Mouse (Mus musculus) large intestine, adult 2 months (tissue): ENCODE measurements around the gene Prelp. TPM values are rescaled to one million over a fixed set of nuclear protein-coding genes. Genes with fewer than 3 reads are reported as not detected.

Source experiments
- DNase-seq: peaks from one replicate; pipeline ENCODE4 v3.0.0-alpha.2; 2012; ENCODE audit warnings: low read depth, low spot score
- WGBS: fragments of 180-500 bp; shearing (Covaris S2); methylation state at CpG from one replicate; pipeline ENCODE4 v1.1.7; 2018; 5-methylcytosine and 5-hydroxymethylcytosine counted together
- polyA plus RNA-seq: library from polyadenylated mRNA; depleted of rRNA; stranded (reverse); fragments of >200 nt; gene quantifications from 2 replicates; pipeline ENCODE4 v1.2.3, GENCODE M21; 2012

Prelp gene
- polyA plus RNA-seq, 1 experiment, result 26.8 TPM

- no peak for DNase-seq
- WGBS, result 94% methylated on average over 8 of the region's 8 CpGs
Observed at GRCm38 (mm10) chr1:133939708-133940107, 18.5 kb upstream of the Prelp start.

DNA sequence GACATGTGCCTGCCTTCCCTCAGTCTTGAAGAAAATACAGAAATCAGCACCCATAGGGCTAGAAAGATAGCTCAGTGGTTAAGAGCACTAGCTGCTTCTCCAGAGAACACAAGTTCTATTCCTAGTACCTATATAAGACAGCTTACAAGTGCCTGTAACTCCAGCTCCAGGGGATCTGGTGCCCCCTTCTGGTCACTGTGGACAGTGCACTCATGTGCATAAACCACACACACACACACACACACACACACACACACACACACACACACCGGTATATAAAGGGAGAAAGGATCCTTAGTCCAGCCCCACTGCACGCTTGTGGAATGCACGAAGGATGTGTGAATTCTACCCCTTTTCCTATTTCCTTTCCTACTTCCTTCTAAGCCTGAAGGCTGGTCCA lies 15.0 kb upstream of the Prelp start:
- DNase-seq, result no peak
- 92% methylated on average over 3 of the region's 3 CpGs for WGBS

DNA sequence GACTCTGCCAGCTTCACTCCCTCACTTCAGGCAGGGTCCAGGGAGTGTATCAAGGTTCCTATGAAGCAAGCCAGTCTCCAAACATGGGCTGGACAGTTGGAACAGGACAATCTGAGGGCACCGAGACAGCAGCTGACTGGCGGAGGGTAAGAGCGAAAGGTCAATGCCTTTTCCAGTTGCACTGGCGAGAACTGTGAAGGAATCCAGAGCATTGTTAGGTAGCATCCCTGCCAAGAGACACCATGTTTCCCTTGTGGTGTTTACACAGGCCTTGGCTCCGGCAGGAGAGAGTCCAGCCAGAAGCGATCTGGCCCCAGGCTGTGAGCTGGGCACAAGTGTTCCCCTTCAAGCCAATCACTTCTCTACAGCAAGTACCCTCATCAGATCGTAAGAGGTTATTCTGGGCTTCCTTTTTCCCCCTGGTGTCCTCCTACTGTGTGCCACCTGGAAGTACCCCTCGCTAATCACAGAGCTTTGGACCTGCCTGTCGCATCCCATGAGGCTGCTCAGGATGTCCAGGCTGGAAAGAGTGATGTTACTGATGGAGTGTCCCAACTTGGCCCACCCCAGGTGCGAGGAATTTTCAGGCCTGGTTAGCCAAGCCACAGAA lies 13.2 kb upstream of the Prelp start:
- DNase-seq, result no peak
- WGBS, result 80% methylated on average over 10 of the region's 10 CpGs

- DNase-seq, result no peak
- WGBS, result 67% methylated on average over 14 of the region's 14 CpGs
Observed at GRCm38 (mm10) chr1:133933301-133934195, 12.3 kb upstream of the Prelp start.

DNA sequence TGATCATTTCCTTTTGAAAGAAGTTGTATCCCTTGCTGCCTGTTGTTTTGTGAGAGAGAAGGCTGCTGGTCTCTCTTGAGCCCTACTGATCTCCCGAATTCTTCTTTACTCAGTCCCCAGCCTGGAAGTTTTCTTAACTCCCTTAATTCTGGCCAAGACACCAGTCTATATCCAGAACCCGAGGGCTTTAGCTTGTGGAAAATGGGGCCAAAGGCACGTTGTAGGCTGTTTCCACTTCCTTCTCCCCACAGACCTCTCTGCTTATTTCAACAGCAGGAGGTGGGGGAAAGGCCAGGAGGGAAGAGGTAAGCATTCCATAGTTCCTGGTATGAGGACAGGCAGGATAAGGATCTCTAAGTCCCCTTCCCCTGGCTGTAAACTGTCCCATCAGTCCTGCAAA lies 8.8 kb upstream of the Prelp start:
- WGBS, result 50% methylated on average over 3 of the region's 3 CpGs
- DNase-seq, result no peak

GRCm38 (mm10) chr1:133925223-133925622 lies 4.0 kb upstream of the Prelp start:
- 90% methylated on average over 3 of the region's 3 CpGs for WGBS
- DNase-seq, result no peak

GRCm38 (mm10) chr1:133924141-133924875 lies 3.1 kb upstream of the Prelp start:
- no peak for DNase-seq
- 55% methylated on average over 7 of the region's 7 CpGs for WGBS

DNA sequence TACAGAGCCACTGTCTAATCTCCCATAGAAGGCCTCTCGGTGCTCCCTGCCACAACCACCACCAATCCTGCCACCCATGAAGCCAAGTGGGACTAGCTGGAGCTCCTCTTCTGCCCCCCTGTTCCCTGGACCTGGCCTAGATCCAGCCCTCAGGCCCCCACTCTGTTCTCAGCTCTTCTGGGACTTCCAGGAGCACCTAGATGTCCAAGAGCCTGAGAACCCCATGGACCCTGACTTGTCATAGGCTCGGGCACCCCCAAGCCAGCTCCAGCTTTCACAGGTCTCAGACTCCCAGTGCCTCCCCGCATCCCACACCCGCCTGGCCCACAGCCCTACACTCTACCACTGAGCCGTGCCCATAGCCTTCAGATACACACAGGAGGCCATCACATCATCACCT lies 1.9 kb upstream of the Prelp start:
- DNase-seq, result no peak
- 88% methylated on average over 5 of the region's 5 CpGs for WGBS

DNA sequence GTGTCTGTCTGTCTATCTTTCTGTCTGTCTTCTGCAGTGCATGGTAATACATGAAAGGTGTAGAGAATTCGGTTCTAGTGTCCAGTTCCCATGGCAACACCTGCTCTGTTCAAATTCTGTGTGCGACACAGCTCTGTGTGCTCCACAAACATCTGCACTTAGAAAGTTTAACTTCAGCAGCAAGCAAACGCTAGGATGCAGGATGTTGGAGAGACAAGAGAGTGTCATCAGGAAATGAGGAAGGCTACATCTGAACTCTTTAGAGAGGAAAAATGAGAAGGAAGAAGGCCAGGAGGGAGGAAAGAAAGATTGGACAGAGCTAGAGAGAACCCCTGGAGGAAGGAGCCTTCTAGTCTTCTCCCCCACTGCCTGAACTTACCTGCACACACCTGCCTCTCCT lies 338 bp downstream of the Prelp start:
- 10% methylated on average over 3 of the region's 3 CpGs for WGBS
- no peak for DNase-seq

GRCm38 (mm10) chr1:133920401-133920800 lies 813 bp downstream of the Prelp start:
- 28% methylated on average over 3 of the region's 3 CpGs for WGBS

GRCm38 (mm10) chr1:133918088-133918470 lies 3.1 kb downstream of the Prelp start:
- 34% methylated on average over 6 of the region's 6 CpGs for WGBS
- DNase-seq, result no peak

More at GRCm38 (mm10) chr1:133920401-133920800, 813 bp downstream of the Prelp start:
- DNase-seq, result no peak

GRCm38 (mm10) chr1:133917456-133918087 lies 3.6 kb downstream of the Prelp start:
- 21% methylated on average over 11 of the region's 11 CpGs for WGBS
- no peak for DNase-seq

DNA sequence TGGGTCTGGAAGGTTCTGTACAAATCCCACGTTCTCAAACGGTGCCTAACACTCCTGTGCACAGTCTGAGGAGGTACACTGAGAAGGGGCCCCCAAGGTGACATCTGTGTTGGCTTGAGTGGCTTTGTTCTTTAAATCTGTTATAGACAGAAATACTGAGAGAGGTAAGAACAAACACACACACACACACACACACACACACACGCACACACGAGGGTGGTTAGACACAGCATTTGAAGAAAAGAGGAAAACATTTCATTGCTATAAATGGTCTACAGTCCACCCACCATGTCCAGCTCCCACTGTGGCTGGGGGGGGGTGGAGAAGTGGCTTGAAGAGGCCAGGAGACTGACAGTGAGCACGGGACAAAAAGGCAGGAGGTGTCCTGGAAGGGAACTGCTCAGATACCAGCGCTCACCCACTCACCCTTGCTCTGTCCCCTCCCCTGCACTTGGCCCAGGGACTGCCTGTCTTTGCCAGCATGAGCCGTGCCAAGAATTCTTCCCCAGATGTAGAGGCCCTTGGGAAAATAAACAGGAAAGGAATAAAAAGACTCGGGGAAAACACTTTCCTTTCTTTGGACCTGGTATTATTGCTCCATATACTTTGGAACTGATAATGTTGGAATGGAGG lies 5.4 kb downstream of the Prelp start:
- WGBS, result 15% methylated on average over 8 of the region's 8 CpGs
- DNase-seq, result no peak

DNA sequence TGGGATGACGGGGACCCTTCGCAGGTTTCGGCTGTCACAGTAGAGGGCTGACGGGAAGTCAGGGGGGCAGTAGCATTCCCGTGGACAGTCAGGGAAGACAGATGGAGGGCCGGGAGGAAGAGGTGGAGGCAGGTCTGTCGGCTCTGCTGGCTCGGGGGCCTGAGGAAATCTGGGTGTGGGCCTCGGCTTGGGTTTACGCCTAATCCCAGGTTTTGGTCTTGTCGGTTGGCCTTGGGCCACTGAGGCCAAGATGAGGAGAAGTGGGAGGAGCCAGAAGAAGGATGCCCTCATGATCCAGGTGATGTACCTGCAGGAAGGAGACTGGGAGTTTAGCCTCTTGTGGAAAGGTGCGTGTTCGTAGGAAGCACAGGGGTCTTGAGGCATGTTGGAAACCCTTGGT lies 6.1 kb downstream of the Prelp start:
- DNase-seq, result no peak
- 91% methylated on average over 13 of the region's 13 CpGs for WGBS

DNA sequence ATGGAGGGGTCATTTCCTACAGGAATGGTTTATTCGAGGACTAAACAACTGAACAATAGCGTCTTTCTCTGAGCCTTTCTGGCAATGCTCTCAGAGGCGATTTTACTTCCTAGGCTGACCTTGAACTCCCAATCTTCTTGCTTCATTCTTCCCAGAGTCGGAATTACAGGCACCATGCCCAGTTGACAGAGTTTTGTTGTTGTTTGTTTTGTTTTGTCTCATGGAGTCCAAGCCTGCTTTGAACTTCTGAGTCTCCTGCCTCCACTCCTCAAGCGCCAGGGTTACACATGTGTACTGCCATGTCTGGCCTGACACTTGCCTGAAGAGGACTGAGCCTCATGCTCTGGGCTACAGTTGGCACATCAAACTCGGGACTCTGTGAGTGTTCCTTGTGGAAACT lies 8.2 kb downstream of the Prelp start:
- WGBS, result 35% methylated on average over 6 of the region's 6 CpGs
- DNase-seq, result no peak

DNA sequence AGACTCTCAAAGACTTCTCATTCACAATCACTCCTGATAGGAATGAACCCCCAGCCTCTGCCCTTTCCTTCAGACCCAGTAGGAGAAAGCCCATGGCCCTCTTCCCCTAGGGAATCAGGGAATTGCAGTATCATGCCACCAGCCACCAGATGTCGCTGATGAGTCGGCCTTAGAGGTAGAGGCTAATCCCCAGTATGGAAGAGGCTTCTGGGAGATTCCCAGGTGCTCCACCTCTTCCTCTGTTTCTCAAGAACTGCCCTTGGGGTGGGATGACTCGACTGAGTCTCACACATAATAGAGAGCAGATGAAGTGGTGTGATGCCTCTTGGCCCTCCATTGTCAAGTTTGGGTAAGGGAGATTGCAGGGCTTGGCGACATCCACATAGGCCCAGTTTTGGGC lies 9.8 kb downstream of the Prelp start:
- DNase-seq, result no peak
- WGBS, result 28% methylated on average over 4 of the region's 4 CpGs

DNA sequence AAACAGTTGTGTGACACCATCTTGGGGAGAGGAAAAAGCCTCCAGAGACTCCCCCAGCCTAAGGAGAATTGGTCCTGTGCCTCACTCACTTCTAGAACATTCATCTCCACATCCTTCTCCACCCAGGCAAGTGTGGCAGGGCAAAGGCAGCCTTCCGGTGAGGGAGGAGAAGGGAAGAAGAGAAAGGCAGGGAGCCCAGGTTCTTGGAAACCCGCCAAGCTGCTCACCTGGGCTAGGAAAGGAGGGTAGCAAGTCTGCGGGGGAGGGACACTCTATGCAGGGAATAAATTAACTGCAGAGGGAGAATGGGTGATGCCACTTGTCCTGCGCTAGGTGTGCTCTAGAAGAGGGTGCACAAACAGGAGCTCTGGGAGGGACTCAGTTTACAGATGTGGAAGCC lies 10.2 kb downstream of the Prelp start:
- whole genome bisulfite sequencing, result 53% methylated on average over 4 of the region's 4 CpGs
- DNase-seq, result no peak

GRCm38 (mm10) chr1:133910108-133910507 lies 11.1 kb downstream of the Prelp start:
- DNase-seq, result no peak
- WGBS, result 92% methylated on average over 7 of the region's 7 CpGs

GRCm38 (mm10) chr1:133908659-133909575 lies 12.3 kb downstream of the Prelp start:
- DNase-seq, result no peak
- WGBS, result 9% methylated on average over 27 of the region's 27 CpGs
